Mouse (Mus musculus) heart, adult 2 months (tissue): ENCODE results near the gene Dusp7. TPM values are rescaled to one million over a fixed set of nuclear protein-coding genes. Genes with fewer than 3 reads are reported as not detected.

Experiments used
- DNase-seq, 2 experiments: peaks; one replicate each; pipeline ENCODE4 v3.0.0; 2021
- H3K27ac ChIP-seq: fragments of 200-600 bp; 2 replicates; pipeline ENCODE4 v1.8.1; 2022
- H3K27me3 ChIP-seq: fragments of 200-500 bp; 2 replicates; pipeline ENCODE4 v1.6.1; 2012; ENCODE audit warnings: mild to moderate bottlenecking, low read length, inconsistent platforms, mixed read lengths; ENCODE audit not compliant: control insufficient read depth, insufficient read depth
- H3K36me3 ChIP-seq: fragments of 200-500 bp; 2 replicates; pipeline ENCODE4 v1.6.1; 2012; ENCODE audit warnings: low read length, inconsistent platforms; ENCODE audit not compliant: control insufficient read depth, insufficient read depth
- H3K4me1 ChIP-seq: fragments of 200-500 bp; 2 replicates; pipeline ENCODE4 v1.6.1; 2011; ENCODE audit warnings: low read length; ENCODE audit not compliant: control insufficient read depth, insufficient read depth
- H3K4me3 ChIP-seq: fragments of 200-600 bp; 2 replicates; pipeline ENCODE4 v1.8.1; 2022
- H3K79me2 ChIP-seq: fragments of 200-500 bp; replicated peaks from 2 replicates; pipeline ENCODE4 v1.6.1; 2012; ENCODE audit warnings: mild to moderate bottlenecking, inconsistent platforms, low read length, moderate library complexity, mixed read lengths; ENCODE audit not compliant: control insufficient read depth, insufficient read depth
- H3K9ac ChIP-seq: fragments of 200-500 bp; 2 replicates; pipeline ENCODE4 v1.6.1; 2012; ENCODE audit warnings: low read depth, mild to moderate bottlenecking, control low read depth, inconsistent platforms, low read length, mixed read lengths
- CTCF ChIP-seq: fragments of 200-600 bp; IDR thresholded peaks from 2 replicates; pipeline ENCODE4 v1.8.1; 2022; ENCODE audit warnings: antibody characterized with exemption, mild to moderate bottlenecking, moderate library complexity
- EP300 ChIP-seq: fragments of 200-500 bp; IDR thresholded peaks from 2 replicates; pipeline ENCODE4 v1.6.1; 2011; ENCODE audit warnings: low read depth, low read length, control low read depth; ENCODE audit not compliant: insufficient read depth
- POLR2A ChIP-seq: fragments of 200-500 bp; IDR thresholded peaks from 2 replicates; pipeline ENCODE4 v1.6.1; 2011; ENCODE audit warnings: mild to moderate bottlenecking, low read depth, low read length, control low read depth; ENCODE audit not compliant: insufficient read depth
- WGBS: fragments of 180-500 bp; shearing (Covaris S2); methylation state at CpG from one replicate; pipeline ENCODE4 v1.1.7; 2018; 5-methylcytosine and 5-hydroxymethylcytosine counted together
- intact Hi-C: fragments of 180-260 bp; cut with DNase I; formaldehyde crosslinking; loops from one replicate; pipeline ENCODE4 v1.15.1; 2025
- polyA plus RNA-seq: library from polyadenylated mRNA; depleted of rRNA; stranded (reverse); fragments of >200 nt; gene quantifications from 2 replicates; pipeline ENCODE4 v1.2.3, GENCODE M21; 2012
- total RNA-seq, 2 experiments: library from RNA; stranded (reverse); gene quantifications; 2 replicates each; pipeline ENCODE4 v1.2.3; 2021

Dusp7 gene
- total and polyA plus RNA-seq, 3 experiments: 47.6 to 102 (median 64.9) TPM

DNA sequence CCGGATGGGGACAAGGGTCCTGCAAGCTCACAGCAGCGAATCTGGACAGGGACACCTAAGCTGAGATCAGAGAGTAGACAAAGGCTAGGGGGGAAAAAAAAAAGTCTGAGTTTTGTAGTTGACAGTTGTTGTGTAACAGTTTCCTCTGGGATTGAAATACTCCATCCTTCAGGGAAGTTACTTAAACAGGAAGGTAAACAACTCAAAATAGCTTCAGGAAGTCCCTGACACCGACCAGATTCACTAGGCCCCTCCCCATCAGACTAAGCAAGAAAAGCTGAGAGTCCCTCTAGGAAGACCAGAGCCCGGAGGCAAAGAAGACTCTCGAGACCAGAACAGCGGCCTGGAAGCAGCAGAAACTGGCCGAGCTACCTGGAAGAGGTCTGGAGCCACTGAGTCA is 3.1 kb upstream of the Dusp7 start:
- H3K36me3 ChIP-seq: no peaks in the 10 kb centered on the region
- no peak overlapping the region for H3K9ac ChIP-seq
- H3K4me1 ChIP-seq: no peaks in the 10 kb centered on the region; the same call in 1 of the 2 replicates
- H3K27me3 ChIP-seq: no peaks in the 10 kb centered on the region
- no peak for DNase-seq
- intact Hi-C loops: loop anchor here (5.0 kb wide), 1 partner anchor 112 kb away; the partner anchor contains the start of genes Parp3 and Rrp9
- 53% methylated on average over 7 of the region's 7 CpGs for WGBS
- no peak overlapping the region; the same call in 1 of the 2 replicates for H3K27ac ChIP-seq
- peaks cover 8% of the 10 kb centered on the region; the same call in 1 of the 2 replicates for H3K79me2 ChIP-seq
- no peak for TF ChIP-seq POLR2A
- TF ChIP-seq CTCF: no peak
- TF ChIP-seq EP300: no peak
- no peak overlapping the region for H3K4me3 ChIP-seq

DNA sequence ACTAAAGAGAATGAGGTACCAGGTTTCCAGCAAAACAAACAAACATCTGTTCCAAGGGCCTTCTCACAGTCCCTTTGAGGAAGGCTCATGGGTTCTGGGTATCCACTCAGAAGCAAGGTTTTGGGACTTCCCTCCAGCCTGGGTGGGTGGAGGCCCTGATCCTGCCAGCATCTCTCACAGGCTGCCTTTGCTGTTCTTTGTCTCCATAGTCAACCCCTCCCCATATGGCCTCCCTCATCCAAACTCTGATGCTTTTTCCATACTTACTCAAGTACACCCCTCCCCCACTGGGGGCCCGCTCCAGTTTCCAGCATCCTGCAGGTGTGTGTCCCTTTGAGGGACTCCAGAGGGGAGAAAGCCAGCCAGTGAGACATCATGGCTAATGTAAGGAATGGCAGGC is 2.2 kb upstream of the Dusp7 start:
- H3K9ac ChIP-seq: no peak overlapping the region
- DNase-seq: no peak
- peaks cover 11% of the 10 kb centered on the region for H3K79me2 ChIP-seq
- TF ChIP-seq CTCF: no peak
- TF ChIP-seq EP300: no peak
- no peak for TF ChIP-seq POLR2A
- intact Hi-C loops: loop anchor here (2.0 to 5.0 kb wide), 2 partner anchors 17 to 111 kb away; partner anchors contain the start of genes Parp3 and Rrp9
- H3K36me3 ChIP-seq: no peaks in the 10 kb centered on the region
- WGBS: 65% methylated on average over 1 of the region's 1 CpGs
- peaks cover 1% of the 10 kb centered on the region; the same call in 1 of the 2 replicates for H3K4me1 ChIP-seq
- H3K27me3 ChIP-seq: no peaks in the 10 kb centered on the region
- H3K27ac ChIP-seq: no peak overlapping the region
- no peak overlapping the region for H3K4me3 ChIP-seq

DNA sequence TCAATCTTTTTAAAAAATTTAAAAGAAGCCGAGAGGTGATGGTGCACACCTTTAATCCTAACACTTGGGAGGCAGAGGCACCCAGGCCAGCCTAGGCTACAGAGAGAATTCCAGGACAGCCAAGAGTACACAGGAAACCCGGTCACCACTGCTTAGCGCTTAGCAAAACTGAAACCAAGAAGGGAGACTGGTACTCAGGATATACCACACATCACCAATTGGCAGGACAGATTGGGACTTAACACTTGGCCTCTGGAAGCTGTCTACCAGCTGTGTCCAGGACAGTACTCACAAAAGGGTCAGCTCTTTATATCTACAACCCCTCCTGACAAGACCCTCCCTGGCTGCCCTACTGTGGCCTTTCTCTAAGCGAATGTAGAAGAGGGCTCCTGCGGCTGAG is 1.4 kb upstream of the Dusp7 start:
- Histone ChIP-seq H3K4me1 (peaks cover 2% of the 10 kb centered on the region; the same call in 1 of the 2 replicates), H3K36me3 (no peaks in the 10 kb centered on the region), H3K27me3 (no peaks in the 10 kb centered on the region), H3K9ac (peak overlapping the region; percentile 54; the same call in 1 of the 2 replicates), H3K27ac (peak overlapping the region; percentile 71), H3K4me3 (peak overlapping the region; percentile 76), H3K79me2 (peaks cover 11% of the 10 kb centered on the region)
- intact Hi-C loops: loop anchor here (1.0 to 5.0 kb wide), 3 partner anchors 18 to 110 kb away; partner anchors contain the start of genes Parp3 and Rrp9
- TF ChIP-seq POLR2A (no peak), CTCF (no peak), EP300 (no peak)
- WGBS: 20% methylated on average over 5 of the region's 5 CpGs
- DNase-seq: no peak

DNA sequence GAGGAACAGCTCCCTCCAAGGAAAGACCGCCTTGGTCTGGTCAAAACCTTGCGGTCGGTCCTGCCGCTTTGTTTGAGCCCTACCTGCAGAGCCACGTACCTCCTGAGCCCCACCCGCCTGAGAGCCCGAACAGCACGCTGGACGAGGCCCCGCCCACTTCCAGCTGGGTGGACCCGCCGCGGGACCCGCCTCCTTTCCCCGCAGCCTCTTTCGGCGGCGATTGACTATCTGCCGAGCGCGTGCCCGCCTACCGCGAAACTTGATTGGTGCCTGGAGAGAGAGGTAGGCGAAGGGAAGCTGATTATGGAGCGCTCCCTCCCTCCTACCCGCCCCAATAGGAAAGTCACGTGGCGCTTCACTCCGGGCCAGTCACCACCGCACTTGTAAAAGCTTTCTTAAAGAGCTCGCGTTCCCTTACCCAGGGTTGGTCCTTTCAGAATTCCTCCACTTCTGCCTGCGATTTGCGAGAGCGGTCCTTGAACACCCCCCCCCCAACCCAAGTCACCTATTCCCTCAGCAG is 780 bp upstream of the Dusp7 start:
- H3K27me3 ChIP-seq: no peaks in the 10 kb centered on the region
- H3K4me3 ChIP-seq: peak overlapping the region; percentile 76
- under 1% methylated on average over 36 of the region's 36 CpGs for WGBS
- H3K36me3 ChIP-seq: peaks cover 5% of the 10 kb centered on the region; the same call in 1 of the 2 replicates
- H3K9ac ChIP-seq: peak overlapping the region; percentile 65
- peak; percentile 71 for TF ChIP-seq POLR2A
- TF ChIP-seq EP300: no peak
- 0 out of 2 replicates have a peak, but pooled peaks have one; percentile 7 for TF ChIP-seq CTCF
- H3K4me1 ChIP-seq: peaks cover 8% of the 10 kb centered on the region
- intact Hi-C loops: loop anchor here (1.0 to 5.0 kb wide), 3 partner anchors 19 to 110 kb away; partner anchors contain the start of genes Parp3 and Rrp9
- peak overlapping the region; percentile 96 for H3K27ac ChIP-seq
- DNase-seq: peak; percentile 98 to 99
- H3K79me2 ChIP-seq: peaks cover 11% of the 10 kb centered on the region

DNA sequence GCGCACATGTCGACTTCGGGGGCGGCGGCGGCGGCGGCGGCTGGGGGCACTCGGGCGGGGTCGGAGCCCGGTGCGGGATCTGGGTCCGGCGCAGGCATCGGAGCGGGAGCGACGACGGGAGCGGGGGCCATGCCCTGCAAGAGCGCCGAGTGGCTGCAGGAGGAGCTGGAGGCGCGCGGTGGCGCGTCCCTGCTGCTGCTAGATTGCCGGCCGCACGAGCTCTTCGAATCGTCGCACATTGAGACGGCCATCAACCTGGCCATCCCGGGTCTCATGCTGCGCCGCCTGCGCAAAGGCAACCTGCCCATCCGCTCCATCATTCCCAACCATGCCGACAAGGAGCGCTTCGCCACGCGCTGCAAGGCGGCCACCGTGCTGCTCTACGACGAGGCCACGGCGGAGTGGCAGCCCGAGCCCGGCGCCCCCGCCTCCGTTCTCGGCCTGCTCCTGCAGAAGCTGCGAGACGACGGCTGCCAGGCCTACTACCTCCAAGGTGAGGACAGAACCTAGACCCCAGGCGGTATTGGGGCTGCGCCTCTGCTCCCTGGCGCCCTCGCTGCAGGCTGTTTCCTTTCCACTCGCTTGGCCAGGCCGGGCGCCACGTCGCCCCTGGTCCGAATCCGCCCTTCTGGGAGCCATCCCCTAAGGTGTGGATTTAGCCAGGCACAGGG is 534 bp downstream of the Dusp7 start:
- Histone ChIP-seq H3K4me1 (peaks cover 13% of the 10 kb centered on the region), H3K4me3 (peak overlapping the region; percentile 97), H3K79me2 (peaks cover 15% of the 10 kb centered on the region), H3K27me3 (no peaks in the 10 kb centered on the region), H3K27ac (peak overlapping the region; percentile 93), H3K36me3 (peaks cover 8% of the 10 kb centered on the region; the same call in 1 of the 2 replicates), H3K9ac (peak overlapping the region; percentile 91)
- intact Hi-C loops: loop anchor here (5.0 kb wide), 1 partner anchor 108 kb away; the partner anchor contains the start of genes Parp3 and Rrp9
- TF ChIP-seq POLR2A (no peak), CTCF (peak; percentile 61), EP300 (no peak)
- under 1% methylated on average over 72 of the region's 72 CpGs for WGBS
- DNase-seq: peak; percentile 74 to 79
